Mouse (Mus musculus) midbrain, embryonic 14.5 days (tissue): Measurements from ENCODE around the gene Bora. TPM values are rescaled to one million over a fixed set of nuclear protein-coding genes. Genes with fewer than 3 reads are reported as not detected.

Experiments used
- ATAC-seq: fragments of 200-750 bp; cut with Nextera tagmentation; 2 replicates; pipeline ENCODE4 v1.8.0; 2017; ENCODE audit warnings: moderate number of reproducible peaks, moderate library complexity; ENCODE audit not compliant: low FRiP score, low TSS enrichment
- DNase-seq: peaks from one replicate; pipeline ENCODE4 v3.0.0-alpha.2; 2015
- H3K27ac ChIP-seq: fragments of 300-500 bp; sonication (generic); replicated peaks from 2 replicates; pipeline ENCODE4 v1.5.1; 2014; ENCODE audit warnings: mild to moderate bottlenecking, low read depth, low read length, moderate library complexity
- H3K27me3 ChIP-seq: fragments of 300-500 bp; sonication (generic); 2 replicates; pipeline ENCODE4 v1.6.1; 2014; ENCODE audit warnings: low read length, control low read depth, mixed read lengths; ENCODE audit not compliant: control insufficient read depth, insufficient read depth
- H3K36me3 ChIP-seq: fragments of 300-500 bp; sonication (generic); 2 replicates; pipeline ENCODE4 v1.6.1; 2014; ENCODE audit warnings: low read length, control low read depth; ENCODE audit not compliant: control insufficient read depth, insufficient read depth
- H3K4me1 ChIP-seq: fragments of 300-500 bp; sonication (generic); 2 replicates; pipeline ENCODE4 v1.6.1; 2014; ENCODE audit warnings: mild to moderate bottlenecking, antibody characterized with exemption, low read length, control low read depth; ENCODE audit not compliant: control insufficient read depth, insufficient read depth
- H3K4me2 ChIP-seq: fragments of 300-500 bp; sonication (generic); 2 replicates; pipeline ENCODE4 v1.6.1; 2014; ENCODE audit warnings: mild to moderate bottlenecking, low read length, moderate library complexity
- H3K4me3 ChIP-seq: fragments of 300-500 bp; sonication (generic); replicated peaks from 2 replicates; pipeline ENCODE4 v1.5.1; 2014; ENCODE audit warnings: low read depth, low read length
- H3K9ac ChIP-seq: fragments of 300-500 bp; sonication (generic); replicated peaks from 2 replicates; pipeline ENCODE4 v1.6.1; 2014; ENCODE audit warnings: mild to moderate bottlenecking, low read length, moderate library complexity
- H3K9me3 ChIP-seq: fragments of 300-500 bp; sonication (generic); 2 replicates; pipeline ENCODE4 v1.6.1; 2016; ENCODE audit warnings: low read length, control low read depth, mixed read lengths; ENCODE audit not compliant: control insufficient read depth
- WGBS: fragments of 180-500 bp; shearing (Covaris S2); extraction: QIAGEN DNeasy Blood & Tissue Kit; methylation state at CpG from one replicate; pipeline ENCODE4 v1.1.7; 2014; 5-methylcytosine and 5-hydroxymethylcytosine counted together
- polyA plus RNA-seq: library from polyadenylated mRNA; unstranded; fragments of >200 nt; fragmentation: Nextera tagmentation; extraction: Ambion mirVana; gene quantifications from 2 replicates; pipeline ENCODE4 v1.2.1, GENCODE M21; 2014

Bora gene
- polyA plus RNA-seq, 1 experiment from 2014 or later, result 16.4 TPM

GRCm38 (mm10) chr14:99045378-99046030 lies 518 bp upstream of the Bora start:
- 0 out of 2 replicates have a peak, but pooled peaks cover 3% of the 10 kb centered on the region for H3K36me3 ChIP-seq
- H3K27ac ChIP-seq, result peak overlapping the region; percentile 84
- ATAC-seq (peak; percentile 31), DNase-seq (no peak)
- peak overlapping the region; percentile 94 for H3K9ac ChIP-seq
- H3K27me3 ChIP-seq, result no peaks in the 10 kb centered on the region
- H3K4me1 ChIP-seq, result peaks cover 22% of the 10 kb centered on the region
- H3K4me3 ChIP-seq, result peak overlapping the region; percentile 99
- peak overlapping the region; percentile 79 for H3K4me2 ChIP-seq
- H3K9me3 ChIP-seq, result no peaks in the 10 kb centered on the region
- under 1% methylated on average over 70 of the region's 70 CpGs for WGBS

GRCm38 (mm10) chr14:99046782-99047181 lies 760 bp downstream of the Bora start:
- 0 out of 2 replicates have a peak, but pooled peaks cover 3% of the 10 kb centered on the region for H3K36me3 ChIP-seq
- peak overlapping the region; percentile 99 for H3K4me3 ChIP-seq
- no peaks in the 10 kb centered on the region for H3K9me3 ChIP-seq
- no peak overlapping the region for H3K27ac ChIP-seq
- H3K4me1 ChIP-seq, result peaks cover 22% of the 10 kb centered on the region
- H3K9ac ChIP-seq, result no peak overlapping the region; the same call in 1 of the 2 replicates
- ATAC-seq (peak; percentile 7; the same call in 1 of the 2 replicates), DNase-seq (no peak)
- H3K4me2 ChIP-seq, result peak overlapping the region; percentile 79
- no peaks in the 10 kb centered on the region for H3K27me3 ChIP-seq
- WGBS, result under 1% methylated on average over 15 of the region's 15 CpGs

GRCm38 (mm10) chr14:99058959-99059586 lies 13.1 kb downstream of the Bora start:
- no peak for ATAC-seq
- Histone ChIP-seq H3K27ac (no peak overlapping the region), H3K4me2 (no peak overlapping the region), H3K9ac (no peak overlapping the region), H3K27me3 (no peaks in the 10 kb centered on the region), H3K36me3 (peaks cover 20% of the 10 kb centered on the region), H3K4me3 (no peak overlapping the region), H3K9me3 (no peaks in the 10 kb centered on the region), H3K4me1 (no peaks in the 10 kb centered on the region)
- 90% methylated on average over 7 of the region's 7 CpGs for WGBS
- no peak for DNase-seq

GRCm38 (mm10) chr14:99060616-99061015 lies 14.6 kb downstream of the Bora start:
- H3K36me3 ChIP-seq, result peaks cover 20% of the 10 kb centered on the region
- no peak overlapping the region for H3K4me2 ChIP-seq
- H3K4me3 ChIP-seq, result no peak overlapping the region
- 94% methylated on average over 12 of the region's 12 CpGs for WGBS
- no peaks in the 10 kb centered on the region for H3K4me1 ChIP-seq
- DNase-seq, result no peak
- H3K9me3 ChIP-seq, result no peaks in the 10 kb centered on the region
- no peaks in the 10 kb centered on the region for H3K27me3 ChIP-seq
- ATAC-seq, result no peak
- no peak overlapping the region for H3K27ac ChIP-seq
- no peak overlapping the region for H3K9ac ChIP-seq

GRCm38 (mm10) chr14:99063091-99063490 lies 17.1 kb downstream of the Bora start:
- no peaks in the 10 kb centered on the region for H3K27me3 ChIP-seq
- H3K4me3 ChIP-seq, result no peak overlapping the region
- H3K4me1 ChIP-seq, result no peaks in the 10 kb centered on the region
- DNase-seq (no peak), ATAC-seq (no peak)
- no peak overlapping the region for H3K27ac ChIP-seq
- 96% methylated on average over 2 of the region's 2 CpGs for WGBS
- no peak overlapping the region for H3K9ac ChIP-seq
- H3K4me2 ChIP-seq, result no peak overlapping the region
- no peaks in the 10 kb centered on the region for H3K9me3 ChIP-seq
- H3K36me3 ChIP-seq, result peaks cover 18% of the 10 kb centered on the region

GRCm38 (mm10) chr14:99071146-99071545 lies 25.1 kb downstream of the Bora start:
- Histone ChIP-seq H3K36me3 (peaks cover 20% of the 10 kb centered on the region), H3K9me3 (no peaks in the 10 kb centered on the region), H3K9ac (no peak overlapping the region), H3K4me3 (no peak overlapping the region), H3K4me2 (no peak overlapping the region), H3K4me1 (no peaks in the 10 kb centered on the region), H3K27ac (no peak overlapping the region), H3K27me3 (no peaks in the 10 kb centered on the region)
- ATAC-seq, result no peak
- no peak for DNase-seq
- 88% methylated on average over 4 of the region's 4 CpGs for WGBS

GRCm38 (mm10) chr14:99088947-99089346 lies 42.9 kb downstream of the Bora start:
- H3K4me2 ChIP-seq, result no peak overlapping the region
- no peak overlapping the region for H3K9ac ChIP-seq
- DNase-seq, result no peak
- no peaks in the 10 kb centered on the region for H3K9me3 ChIP-seq
- peaks cover 75% of the 10 kb centered on the region for H3K36me3 ChIP-seq
- H3K27ac ChIP-seq, result no peak overlapping the region
- H3K4me1 ChIP-seq, result no peaks in the 10 kb centered on the region
- no peak for ATAC-seq
- H3K4me3 ChIP-seq, result no peak overlapping the region
- 94% methylated on average over 7 of the region's 7 CpGs for WGBS
- H3K27me3 ChIP-seq, result no peaks in the 10 kb centered on the region

- peak; percentile 100 for DNase-seq
- Histone ChIP-seq H3K36me3 (peaks cover 40% of the 10 kb centered on the region), H3K4me1 (peaks cover 7% of the 10 kb centered on the region), H3K4me3 (peak within 1 kb of the TSS; percentile 94), H3K27me3 (no peaks in the 10 kb centered on the region), H3K9ac (peak within 1 kb of the TSS; percentile 93), H3K9me3 (no peaks in the 10 kb centered on the region), H3K27ac (peak within 1 kb of the TSS; percentile 82), H3K4me2 (peak within 1 kb of the TSS; percentile 66)
- under 1% methylated on average over 73 of the region's 73 CpGs for WGBS
- ATAC-seq, result peak; percentile 100
Observed at GRCm38 (mm10) chr14:99099267-99099966, 53.4 kb downstream of the Bora start, which contains the start of the genes Pibf1 and Dis3. Pibf1 (plus strand) TSS chr14:99099424. Dis3 (minus strand) TSS chr14:99099770.
